Mouse (Mus musculus): Measurements from ENCODE around the gene Dapl1. TPM values are rescaled to one million over a fixed set of nuclear protein-coding genes. Genes with fewer than 3 reads are reported as not detected.

The Dapl1 gene
- polyA plus RNA-seq, 1 experiment from 2014 or later, result 0.96 TPM

DNA sequence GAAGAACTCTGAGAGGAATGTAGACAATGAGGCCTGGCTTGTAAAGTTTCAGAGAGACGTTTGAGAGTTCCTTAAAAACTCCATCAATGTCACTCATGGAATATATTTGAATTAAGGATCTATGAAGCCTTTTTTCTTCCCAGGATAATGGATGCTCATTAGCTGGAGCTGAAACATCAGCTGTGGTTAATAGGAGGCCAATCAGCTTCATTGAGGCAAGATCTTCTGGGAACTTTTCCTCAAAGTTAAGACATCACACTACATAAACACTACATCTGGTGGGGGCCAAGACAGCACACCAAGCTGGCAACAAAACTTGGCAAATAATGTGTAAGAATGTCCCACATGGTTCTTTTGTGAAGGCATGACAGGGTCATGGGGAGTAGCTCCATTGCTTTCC is 68.3 kb downstream of the Dapl1 start:
- H3K27me3 ChIP-seq (ENCODE audit: control insufficient read depth, insufficient read depth, low read length), result no peaks in the 10 kb centered on the region
- H3K4me1 ChIP-seq (ENCODE audit: control insufficient read depth, insufficient read depth, low read length), result no peaks in the 10 kb centered on the region
- ATAC-seq (ENCODE audit: low FRiP score, low TSS enrichment) (no peak), DNase-seq (no peak)
- no peak overlapping the region for H3K4me3 ChIP-seq (replicated peaks; ENCODE audit: low read depth, low read length)
- H3K27ac ChIP-seq (replicated peaks; ENCODE audit: low read depth, low read length), result no peak overlapping the region
- no peak overlapping the region for H3K9ac ChIP-seq (replicated peaks; ENCODE audit: low read length)
- H3K9me3 ChIP-seq (ENCODE audit: control insufficient read depth, low read length), result no peaks in the 10 kb centered on the region
- no peak overlapping the region for H3K4me2 ChIP-seq (ENCODE audit: low read length)
- 62% methylated on average over 1 of the region's 1 CpGs for WGBS
- H3K36me3 ChIP-seq (ENCODE audit: control insufficient read depth, insufficient read depth, low read length), result no peaks in the 10 kb centered on the region

DNA sequence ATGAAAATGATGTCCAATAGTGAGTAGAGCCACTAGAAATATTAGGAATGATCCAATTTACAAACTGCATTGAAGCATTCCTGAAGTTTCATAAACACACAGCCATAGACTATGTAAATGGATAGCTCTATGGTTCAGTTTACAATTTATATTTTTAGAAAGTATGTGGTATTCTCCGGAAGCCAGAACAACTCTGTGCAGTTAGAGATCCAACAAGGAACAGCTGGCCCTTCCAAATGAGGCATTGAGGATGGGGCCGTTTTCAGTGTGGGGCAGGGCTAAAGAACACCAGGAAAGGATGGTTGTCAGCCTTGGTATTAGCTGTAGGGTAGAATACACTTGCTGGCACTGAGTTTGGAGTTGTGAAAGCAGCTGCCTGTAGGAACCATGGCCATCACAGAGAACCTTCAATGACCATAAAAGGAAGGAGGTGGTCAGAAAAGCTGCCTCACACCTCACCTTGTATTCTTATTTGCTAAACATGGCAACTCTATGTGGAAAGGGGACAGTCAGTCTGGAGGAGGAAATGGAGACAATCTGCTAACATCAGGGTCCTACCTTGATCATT is 70.0 kb downstream of the Dapl1 start:
- 89% methylated on average over 2 of the region's 2 CpGs for WGBS
- ATAC-seq (ENCODE audit: low FRiP score, low TSS enrichment) (no peak), DNase-seq (no peak)
- H3K9ac ChIP-seq (replicated peaks; ENCODE audit: low read length), result no peak overlapping the region
- no peak overlapping the region for H3K27ac ChIP-seq (replicated peaks; ENCODE audit: low read depth, low read length)
- H3K4me2 ChIP-seq (ENCODE audit: low read length), result no peak overlapping the region
- H3K4me1 ChIP-seq (ENCODE audit: control insufficient read depth, insufficient read depth, low read length), result no peaks in the 10 kb centered on the region
- H3K4me3 ChIP-seq (replicated peaks; ENCODE audit: low read depth, low read length), result no peak overlapping the region
- no peaks in the 10 kb centered on the region for H3K27me3 ChIP-seq (ENCODE audit: control insufficient read depth, insufficient read depth, low read length)
- H3K9me3 ChIP-seq (ENCODE audit: control insufficient read depth, low read length), result no peaks in the 10 kb centered on the region
- no peaks in the 10 kb centered on the region for H3K36me3 ChIP-seq (ENCODE audit: control insufficient read depth, insufficient read depth, low read length)

Other genes with a start within 250 kb of the Dapl1 start
- gene Tanc1, start 127.4 kb downstream of the Dapl1 start, polyA plus RNA-seq (2014; fragmentation: Nextera tagmentation; extraction: Ambion mirVana), result 2.0 and 5.5 TPM in 2 replicates